Mouse (Mus musculus) limb, embryonic 13.5 days (tissue): ENCODE measurements at regions not wholly inside any gene's neighbourhood (a gene's known extent, or its start where the extent isn't known, plus 50 kb on each side); places are given as distances from the start of the nearest gene placed in this dataset.
A peak's percentile ranks its signal among the peaks of the same experiment; 100 is the strongest.

Experiments used
- ATAC-seq: fragments of 200-750 bp; cut with Nextera tagmentation; 2 replicates; pipeline ENCODE4 v1.8.0; 2017; ENCODE audit warnings: low read depth, moderate number of reproducible peaks, moderate TSS enrichment; ENCODE audit not compliant: low FRiP score
- H3K27ac ChIP-seq: fragments of 300-500 bp; sonication (generic); 2 replicates; pipeline ENCODE4 v1.5.1; 2015; ENCODE audit warnings: inconsistent platforms, mild to moderate bottlenecking, moderate library complexity
- H3K27me3 ChIP-seq: fragments of 300-500 bp; sonication (generic); 2 replicates; pipeline ENCODE4 v1.6.1; 2015; ENCODE audit warnings: mild to moderate bottlenecking, inconsistent platforms
- H3K36me3 ChIP-seq: fragments of 300-500 bp; sonication (generic); 2 replicates; pipeline ENCODE4 v1.6.1; 2015; ENCODE audit warnings: inconsistent platforms, mild to moderate bottlenecking, moderate library complexity
- H3K4me1 ChIP-seq: fragments of 300-500 bp; sonication (generic); 2 replicates; pipeline ENCODE4 v1.6.1; 2015; ENCODE audit warnings: inconsistent platforms
- H3K4me2 ChIP-seq: fragments of 300-500 bp; sonication (generic); replicated peaks from 2 replicates; pipeline ENCODE4 v1.6.1; 2015; ENCODE audit warnings: inconsistent platforms, mild to moderate bottlenecking, moderate library complexity
- H3K4me3 ChIP-seq: fragments of 300-500 bp; sonication (generic); 2 replicates; pipeline ENCODE4 v1.5.1; 2015; ENCODE audit warnings: moderate library complexity, mild to moderate bottlenecking, inconsistent platforms
- H3K9ac ChIP-seq: fragments of 300-500 bp; sonication (generic); 2 replicates; pipeline ENCODE4 v1.6.1; 2015; ENCODE audit warnings: mild to moderate bottlenecking, inconsistent platforms
- H3K9me3 ChIP-seq: fragments of 300-500 bp; sonication (generic); 2 replicates; pipeline ENCODE4 v1.6.1; 2016; ENCODE audit warnings: inconsistent platforms
- WGBS: fragments of 180-500 bp; shearing (Covaris S2); methylation state at CpG from one replicate; pipeline ENCODE4 v1.1.7; 2015; 5-methylcytosine and 5-hydroxymethylcytosine counted together

DNA sequence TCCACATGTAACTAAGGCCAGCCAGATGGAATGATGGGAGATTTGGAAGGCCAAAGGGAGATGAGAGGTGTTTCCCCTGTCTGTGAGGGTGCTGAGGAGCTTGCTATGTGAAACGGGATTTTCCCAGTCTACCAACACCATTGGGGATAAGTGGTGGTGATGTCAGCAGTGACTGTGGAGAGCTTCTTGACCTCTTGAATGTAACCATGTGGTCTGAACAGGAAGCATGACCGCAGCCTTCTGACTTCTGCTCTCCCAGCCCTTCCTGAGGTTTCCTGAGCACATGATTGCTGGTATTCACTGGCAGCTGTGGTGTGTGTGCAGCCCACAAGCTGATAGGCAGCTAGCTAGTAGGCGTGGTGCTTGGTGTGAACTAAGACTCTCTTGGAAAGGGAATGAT, 58.8 kb upstream of the Nfe2l2 start:
- Histone ChIP-seq H3K9ac (no peak overlapping the region), H3K4me1 (peaks cover 12% of the 10 kb centered on the region; the same call in 1 of the 2 replicates), H3K4me2 (no peak overlapping the region), H3K9me3 (no peaks in the 10 kb centered on the region), H3K27ac (no peak overlapping the region), H3K27me3 (no peaks in the 10 kb centered on the region), H3K36me3 (no peaks in the 10 kb centered on the region), H3K4me3 (no peak overlapping the region)
- no peak for ATAC-seq
- WGBS: 78% methylated on average over 3 of the region's 3 CpGs

GRCm38 (mm10) chr2:75762030-75762429, 57.6 kb upstream of the Nfe2l2 start:
- ATAC-seq: no peak
- H3K4me2 ChIP-seq: no peak overlapping the region
- H3K4me1 ChIP-seq: peaks cover 22% of the 10 kb centered on the region
- H3K27ac ChIP-seq: no peak overlapping the region
- WGBS: 84% methylated on average over 5 of the region's 5 CpGs
- no peak overlapping the region for H3K4me3 ChIP-seq
- no peaks in the 10 kb centered on the region for H3K9me3 ChIP-seq
- H3K27me3 ChIP-seq: no peaks in the 10 kb centered on the region
- no peaks in the 10 kb centered on the region for H3K36me3 ChIP-seq
- H3K9ac ChIP-seq: no peak overlapping the region

- Histone ChIP-seq H3K9ac (no peak overlapping the region), H3K4me3 (no peak overlapping the region), H3K4me1 (peaks cover 26% of the 10 kb centered on the region), H3K4me2 (no peak overlapping the region), H3K27ac (no peak overlapping the region), H3K36me3 (no peaks in the 10 kb centered on the region), H3K27me3 (no peaks in the 10 kb centered on the region), H3K9me3 (no peaks in the 10 kb centered on the region)
- no peak for ATAC-seq
- 91% methylated on average over 9 of the region's 9 CpGs for WGBS
Measured at GRCm38 (mm10) chr2:75761626-75762025, 57.2 kb upstream of the Nfe2l2 start.

DNA sequence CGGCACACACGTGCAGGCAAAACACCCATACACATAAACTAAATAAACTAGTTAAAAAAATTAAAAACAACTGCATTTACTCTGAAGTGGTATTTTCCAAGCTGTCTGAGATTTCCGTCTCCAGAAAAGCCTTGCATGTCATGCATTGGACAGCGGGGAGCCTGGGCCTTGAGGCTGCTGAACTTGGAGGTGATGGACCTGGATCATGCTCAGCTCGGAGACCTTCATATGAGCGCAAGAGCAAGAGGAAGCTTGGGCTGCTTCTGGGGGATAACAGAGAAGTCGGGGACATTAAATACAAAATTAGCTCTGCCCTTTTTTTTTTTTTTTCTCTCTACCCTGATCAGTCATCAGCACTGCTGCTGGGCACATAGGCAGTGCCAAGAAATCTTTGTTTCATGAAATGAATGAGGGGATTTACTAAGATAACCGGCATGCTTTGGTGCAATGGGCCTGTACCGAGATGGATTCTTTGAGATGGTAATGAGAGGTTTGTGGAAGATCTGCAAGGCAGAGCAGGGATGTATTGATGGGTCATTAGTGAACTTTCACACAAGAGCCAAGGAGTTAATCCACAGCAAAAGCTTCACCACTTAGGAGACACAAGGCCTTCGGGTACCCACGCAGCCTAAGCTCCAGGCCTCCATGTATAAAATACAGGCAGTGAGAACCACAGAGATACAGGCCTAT, 54.9 kb upstream of the Nfe2l2 start:
- no peak overlapping the region for H3K27ac ChIP-seq
- H3K4me3 ChIP-seq: no peak overlapping the region
- no peak for ATAC-seq

DNA sequence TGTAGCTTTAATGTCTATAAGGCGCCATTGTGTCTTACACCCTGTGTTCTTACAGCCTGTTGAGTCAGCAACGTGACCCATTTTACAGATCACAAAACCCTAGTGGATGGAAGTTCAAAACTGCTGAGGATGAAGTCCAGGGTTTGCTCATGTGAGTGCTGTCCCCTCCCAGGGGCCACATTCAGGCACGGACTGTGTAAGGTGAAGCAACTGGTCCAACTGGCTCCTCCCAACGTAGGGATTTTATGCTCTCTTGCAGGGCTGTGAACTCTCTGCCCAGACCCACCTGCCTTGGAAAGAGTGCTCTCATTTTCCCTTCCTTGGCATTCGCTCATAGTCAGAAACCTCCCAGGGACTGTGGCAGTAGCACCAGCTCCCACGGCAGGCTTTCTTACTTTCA, 53.8 kb upstream of the Nfe2l2 start:
- Histone ChIP-seq H3K27ac (no peak overlapping the region), H3K4me3 (no peak overlapping the region), H3K9me3 (no peaks in the 10 kb centered on the region), H3K9ac (no peak overlapping the region), H3K36me3 (no peaks in the 10 kb centered on the region), H3K4me1 (peaks cover 34% of the 10 kb centered on the region), H3K27me3 (no peaks in the 10 kb centered on the region), H3K4me2 (no peak overlapping the region)
- ATAC-seq: no peak
- 81% methylated on average over 6 of the region's 6 CpGs for WGBS

More for the DNA sequence above, 54.9 kb upstream of the Nfe2l2 start:
- Histone ChIP-seq H3K9me3 (no peaks in the 10 kb centered on the region), H3K4me1 (peaks cover 34% of the 10 kb centered on the region), H3K36me3 (no peaks in the 10 kb centered on the region), H3K9ac (no peak overlapping the region), H3K4me2 (no peak overlapping the region), H3K27me3 (no peaks in the 10 kb centered on the region)
- WGBS: 78% methylated on average over 11 of the region's 11 CpGs

DNA sequence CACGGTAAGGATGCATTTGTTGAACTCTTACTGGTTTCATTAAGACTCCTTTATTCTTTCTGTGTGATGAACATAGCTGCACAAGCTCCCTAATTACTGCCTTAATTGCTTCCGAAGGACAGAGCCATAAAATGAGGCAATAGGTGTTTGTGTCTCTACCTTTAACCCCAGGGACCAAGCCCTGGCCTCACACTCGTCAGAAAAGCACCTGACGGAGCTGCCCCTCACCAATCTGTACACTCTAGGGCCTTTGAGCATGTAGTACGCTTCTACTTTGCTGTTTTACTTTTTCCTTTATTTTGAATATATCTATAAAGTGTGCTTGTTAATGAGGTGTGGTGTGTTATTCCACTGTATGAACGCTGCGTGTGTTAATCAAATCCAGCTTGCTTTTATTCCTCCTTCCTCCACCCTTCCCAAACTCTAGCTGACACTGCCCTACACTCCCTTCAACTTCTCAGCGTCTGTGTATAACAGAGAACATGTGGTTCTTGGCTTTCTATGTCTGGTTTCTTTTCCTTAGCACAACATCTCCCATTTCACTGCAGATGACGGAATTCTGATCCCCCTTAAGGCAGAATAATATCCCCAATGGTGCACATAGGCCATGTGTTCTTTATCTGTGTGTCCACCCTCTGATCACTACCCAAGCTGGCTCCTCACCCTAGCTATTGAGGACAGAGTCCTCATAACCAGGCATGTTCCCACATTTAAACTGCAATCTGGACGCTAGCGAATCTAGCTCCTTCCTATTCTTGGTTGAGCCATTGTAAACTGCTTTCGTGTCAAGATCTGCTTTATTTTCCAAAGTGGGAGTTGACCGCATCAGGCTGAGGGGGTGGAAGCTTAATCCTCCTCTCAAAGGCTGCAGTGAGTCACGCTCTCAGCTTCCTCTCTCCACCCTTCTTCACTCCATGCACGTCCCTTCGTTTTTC, 52.5 kb upstream of the Nfe2l2 start:
- H3K9me3 ChIP-seq: no peaks in the 10 kb centered on the region
- H3K27me3 ChIP-seq: no peaks in the 10 kb centered on the region
- no peak overlapping the region for H3K9ac ChIP-seq
- H3K36me3 ChIP-seq: no peaks in the 10 kb centered on the region
- peaks cover 34% of the 10 kb centered on the region for H3K4me1 ChIP-seq
- peak overlapping the region; percentile 48 for H3K4me2 ChIP-seq
- H3K4me3 ChIP-seq: no peak overlapping the region
- ATAC-seq: peak; percentile 88
- peak overlapping the region; percentile 73; the same call in 1 of the 2 replicates for H3K27ac ChIP-seq
- 20% methylated on average over 16 of the region's 16 CpGs for WGBS

DNA sequence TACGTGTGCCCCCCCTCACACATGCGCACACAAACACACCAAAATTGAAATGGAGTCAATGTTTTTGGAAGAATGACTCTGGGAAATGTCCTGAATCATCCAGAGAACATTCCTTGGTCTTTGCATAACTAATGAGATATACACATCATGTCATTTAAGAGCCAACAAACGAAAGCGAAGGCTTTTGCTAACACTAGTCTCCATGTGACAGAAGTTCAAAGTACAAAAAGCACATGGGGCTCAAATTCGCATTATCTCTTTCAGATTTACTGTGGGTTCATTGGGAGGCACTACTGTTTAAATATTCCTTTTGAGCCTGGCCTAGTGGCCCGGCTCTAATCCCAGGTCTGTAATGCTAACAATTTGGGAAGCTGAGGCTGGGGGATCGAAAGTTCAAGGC, 50.2 kb upstream of the Nfe2l2 start:
- no peak overlapping the region for H3K9ac ChIP-seq
- no peak overlapping the region for H3K27ac ChIP-seq
- no peaks in the 10 kb centered on the region for H3K27me3 ChIP-seq
- peaks cover 34% of the 10 kb centered on the region for H3K4me1 ChIP-seq
- H3K4me3 ChIP-seq: no peak overlapping the region
- 90% methylated on average over 7 of the region's 7 CpGs for WGBS
- no peak overlapping the region for H3K4me2 ChIP-seq
- H3K36me3 ChIP-seq: no peaks in the 10 kb centered on the region
- ATAC-seq: no peak
- no peaks in the 10 kb centered on the region for H3K9me3 ChIP-seq
